Mouse (Mus musculus): ENCODE data around the gene Upk2. TPM values are rescaled to one million over a fixed set of nuclear protein-coding genes. Genes with fewer than 3 reads are reported as not detected.
"Not testable (repeated sequence)": the region's sequence is repeated elsewhere in the genome, so short reads cannot be mapped to it uniquely, and the experiment has no call there.

Upk2 gene
- polyA plus RNA-seq, 1 experiment from 2014 or later = not detected

DNA sequence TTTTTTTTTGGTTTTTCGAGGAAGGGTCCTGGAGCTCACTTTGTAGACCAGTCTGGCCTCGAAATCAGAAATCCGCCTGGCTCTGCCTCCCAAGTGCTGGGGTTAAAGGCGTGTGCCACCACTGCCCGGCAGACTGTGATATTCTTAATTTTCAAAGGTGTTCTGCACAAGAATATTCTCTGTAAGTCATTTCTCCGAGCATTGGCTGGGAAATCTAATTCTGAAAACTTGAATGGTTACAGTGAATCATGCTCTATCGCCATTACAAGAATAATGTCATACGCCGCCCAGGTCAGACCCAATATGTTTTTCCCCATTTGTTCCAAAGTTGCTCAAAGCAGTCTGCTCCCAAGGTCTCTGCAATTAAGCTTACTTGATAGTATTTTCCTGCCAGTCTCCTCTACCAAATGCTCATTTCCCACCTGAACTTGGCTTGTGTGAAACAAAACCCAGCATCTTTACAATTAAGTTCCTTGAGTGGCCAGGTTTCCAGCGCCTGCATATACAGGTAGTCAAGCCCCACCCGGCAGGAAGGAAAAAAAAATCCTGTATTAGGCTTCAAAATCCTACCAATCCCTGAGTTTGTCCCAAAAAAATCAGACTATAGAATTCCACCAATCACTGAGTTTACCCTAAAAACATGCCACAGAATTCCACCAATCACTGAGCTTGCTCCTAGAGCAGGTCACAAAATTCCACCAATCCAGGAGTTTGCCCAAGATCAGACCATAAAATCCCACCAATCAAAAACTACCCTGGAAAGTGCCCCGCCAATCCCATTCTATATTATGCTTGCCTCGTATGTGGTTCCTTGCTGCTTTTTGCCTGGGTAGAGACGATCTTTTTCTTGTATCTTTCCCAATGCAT lies 36.0 kb downstream of the Upk2 start, which contains the start of gene Ccdc84:
Ccdc84 (minus strand) TSS at position 51 of the 867 bp plus-strand sequence.
- 74% methylated on average over 14 of the region's 14 CpGs for WGBS
- no peak for ATAC-seq (ENCODE audit: extremely low read depth, insufficient number of reproducible peaks, low FRiP score, low TSS enrichment)

DNA sequence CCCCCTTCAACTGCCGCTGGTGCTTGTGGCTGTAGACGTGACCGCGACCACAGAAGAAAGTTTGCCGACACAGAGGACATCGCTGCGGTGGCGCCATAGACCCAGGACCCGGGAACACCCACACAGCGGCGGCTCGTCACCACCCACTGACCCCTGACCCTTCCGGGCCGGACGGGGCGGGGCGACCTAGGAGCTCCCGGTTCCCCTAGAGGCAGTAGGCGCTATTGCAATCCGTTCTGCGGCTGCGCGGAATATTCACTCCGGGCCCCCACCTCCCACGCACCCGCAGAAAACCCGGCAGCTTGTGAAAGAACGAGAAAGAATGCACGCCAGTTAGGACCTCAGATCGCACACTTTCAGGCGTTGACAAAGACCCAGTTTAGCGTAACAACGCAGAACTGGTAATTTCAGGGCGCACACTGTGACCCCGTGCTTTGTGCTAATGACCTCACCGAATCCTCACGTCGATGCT lies 36.8 kb downstream of the Upk2 start:
- H3K36me3 ChIP-seq = peaks cover 34% of the 10 kb centered on the region
- H3K27ac ChIP-seq (replicated peaks) = peak overlapping the region; percentile 70
- H3K9ac ChIP-seq = peak overlapping the region; percentile 95
- no peaks in the 10 kb centered on the region for H3K9me3 ChIP-seq
- H3K4me2 ChIP-seq = peak overlapping the region; percentile 97
- peak overlapping the region; percentile 94 for H3K4me3 ChIP-seq
- peaks cover 14% of the 10 kb centered on the region for H3K4me1 ChIP-seq
- under 1% methylated on average over 38 of the region's 38 CpGs for WGBS
- no peaks in the 10 kb centered on the region for H3K27me3 ChIP-seq (replicated peaks)
- ATAC-seq (ENCODE audit: extremely low read depth, insufficient number of reproducible peaks, low FRiP score, low TSS enrichment) = peak; percentile 90

More for the DNA sequence above, 36.0 kb downstream of the Upk2 start, which contains the start of gene Ccdc84:
- Histone ChIP-seq H3K9ac (peak within 1 kb of the TSS; percentile 95), H3K9me3 (no peaks in the 10 kb centered on the region), H3K27ac (replicated peaks) (peak within 1 kb of the TSS; percentile 70), H3K36me3 (peaks cover 25% of the 10 kb centered on the region), H3K27me3 (replicated peaks) (no peaks in the 10 kb centered on the region), H3K4me3 (peak within 1 kb of the TSS; percentile 94), H3K4me2 (peak within 1 kb of the TSS; percentile 97), H3K4me1 (peaks cover 14% of the 10 kb centered on the region)

DNA sequence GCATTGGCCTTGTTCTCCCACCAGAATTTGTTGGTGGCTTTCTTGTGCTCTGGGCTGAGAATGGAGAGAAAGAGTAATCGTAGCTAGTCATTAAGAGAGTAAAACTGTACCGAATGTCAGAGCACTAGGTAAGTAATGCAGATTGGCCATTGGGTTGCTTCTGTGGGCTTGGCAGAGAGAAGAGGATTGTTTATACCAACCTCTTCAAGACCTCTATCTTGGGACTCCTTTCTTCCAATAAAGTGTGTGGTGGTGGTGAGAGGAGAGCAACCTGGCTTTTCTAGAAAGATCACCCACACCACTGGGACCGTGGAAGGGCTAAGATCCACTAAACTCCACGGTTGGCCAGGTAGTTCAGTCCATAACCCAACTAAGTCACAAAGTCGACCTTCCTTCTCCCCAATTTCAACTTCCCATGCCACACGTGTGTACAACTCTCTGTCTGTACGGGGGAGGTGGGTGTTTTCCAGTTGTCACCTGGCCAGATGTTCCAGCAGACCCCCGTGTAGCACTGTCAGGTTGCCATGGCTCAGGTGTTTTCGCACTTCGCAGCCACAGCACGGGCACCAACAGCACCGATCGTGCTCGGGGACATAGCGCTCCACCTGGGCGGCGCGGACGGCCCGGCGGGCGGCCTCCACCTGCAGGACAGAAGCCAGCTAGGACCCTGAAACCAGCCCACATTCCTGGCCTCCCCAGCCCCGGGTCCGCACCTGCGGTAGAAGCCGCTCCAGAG lies 37.5 kb downstream of the Upk2 start:
- WGBS = 6% methylated on average over 26 of the region's 26 CpGs
- ATAC-seq (ENCODE audit: extremely low read depth, insufficient number of reproducible peaks, low FRiP score, low TSS enrichment) = peak; percentile 51

DNA sequence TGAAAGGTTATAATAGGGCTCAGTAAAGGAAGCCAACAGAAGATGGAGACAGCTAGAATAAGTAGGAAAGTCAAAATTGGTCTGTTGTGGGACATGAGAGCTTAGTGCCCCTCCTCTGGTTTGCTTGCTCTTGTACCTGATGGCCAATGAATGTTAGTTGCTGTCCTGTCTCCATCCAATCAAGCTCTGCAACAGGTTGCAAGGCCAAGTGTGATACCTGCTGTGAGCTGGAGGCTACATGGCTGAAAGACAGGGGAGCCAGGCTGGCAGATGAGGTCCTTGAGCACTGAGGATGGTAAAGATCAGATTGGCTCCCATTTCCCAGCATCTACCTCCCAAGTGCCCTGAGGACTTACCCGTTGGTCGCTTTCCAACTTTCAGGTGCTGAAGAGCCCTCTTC lies 42.0 kb downstream of the Upk2 start:
- Histone ChIP-seq H3K4me1 (peaks cover 26% of the 10 kb centered on the region), H3K4me2 (no peak overlapping the region), H3K27ac (replicated peaks) (no peak overlapping the region), H3K4me3 (no peak overlapping the region), H3K36me3 (peaks cover 76% of the 10 kb centered on the region), H3K9me3 (no peaks in the 10 kb centered on the region), H3K27me3 (replicated peaks) (no peaks in the 10 kb centered on the region), H3K9ac (no peak overlapping the region)
- no peak for ATAC-seq (ENCODE audit: extremely low read depth, insufficient number of reproducible peaks, low FRiP score, low TSS enrichment)
- WGBS = 71% methylated on average over 2 of the region's 2 CpGs

More for the DNA sequence above, 37.5 kb downstream of the Upk2 start:
- peaks cover 14% of the 10 kb centered on the region for H3K4me1 ChIP-seq
- peak overlapping the region; percentile 95 for H3K9ac ChIP-seq
- no peaks in the 10 kb centered on the region for H3K27me3 ChIP-seq (replicated peaks)
- H3K4me3 ChIP-seq = peak overlapping the region; percentile 94
- H3K4me2 ChIP-seq = peak overlapping the region; percentile 97
- H3K27ac ChIP-seq (replicated peaks) = peak overlapping the region; percentile 70
- H3K9me3 ChIP-seq = no peaks in the 10 kb centered on the region
- H3K36me3 ChIP-seq = peaks cover 40% of the 10 kb centered on the region

DNA sequence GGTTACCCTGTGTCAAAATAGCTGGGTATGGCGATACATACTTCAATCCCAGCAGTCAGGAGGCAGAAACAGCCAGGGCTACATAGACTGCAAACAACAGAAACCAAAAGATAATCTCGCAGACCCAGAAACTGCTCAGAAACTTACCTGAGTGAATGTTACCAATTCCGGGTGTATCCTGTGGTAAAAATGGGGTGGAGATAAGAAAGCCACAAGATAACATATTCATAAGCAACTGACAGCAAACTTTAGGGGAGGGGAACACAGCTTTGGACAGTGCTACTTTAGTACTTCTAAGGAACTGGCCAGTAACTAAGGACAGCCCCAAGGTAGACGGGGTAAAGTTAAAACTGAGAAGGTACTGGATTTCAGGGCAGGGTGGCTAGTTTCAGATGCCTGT lies 42.5 kb downstream of the Upk2 start:
- no peak overlapping the region for H3K4me2 ChIP-seq
- no peak overlapping the region for H3K9ac ChIP-seq
- no peaks in the 10 kb centered on the region for H3K9me3 ChIP-seq
- H3K4me3 ChIP-seq = no peak overlapping the region
- 71% methylated on average over 4 of the region's 4 CpGs for WGBS
- H3K27ac ChIP-seq (replicated peaks) = no peak overlapping the region
- peaks cover 24% of the 10 kb centered on the region for H3K4me1 ChIP-seq
- ATAC-seq (ENCODE audit: extremely low read depth, insufficient number of reproducible peaks, low FRiP score, low TSS enrichment) = no peak
- peaks cover 76% of the 10 kb centered on the region for H3K36me3 ChIP-seq
- H3K27me3 ChIP-seq (replicated peaks) = no peaks in the 10 kb centered on the region

DNA sequence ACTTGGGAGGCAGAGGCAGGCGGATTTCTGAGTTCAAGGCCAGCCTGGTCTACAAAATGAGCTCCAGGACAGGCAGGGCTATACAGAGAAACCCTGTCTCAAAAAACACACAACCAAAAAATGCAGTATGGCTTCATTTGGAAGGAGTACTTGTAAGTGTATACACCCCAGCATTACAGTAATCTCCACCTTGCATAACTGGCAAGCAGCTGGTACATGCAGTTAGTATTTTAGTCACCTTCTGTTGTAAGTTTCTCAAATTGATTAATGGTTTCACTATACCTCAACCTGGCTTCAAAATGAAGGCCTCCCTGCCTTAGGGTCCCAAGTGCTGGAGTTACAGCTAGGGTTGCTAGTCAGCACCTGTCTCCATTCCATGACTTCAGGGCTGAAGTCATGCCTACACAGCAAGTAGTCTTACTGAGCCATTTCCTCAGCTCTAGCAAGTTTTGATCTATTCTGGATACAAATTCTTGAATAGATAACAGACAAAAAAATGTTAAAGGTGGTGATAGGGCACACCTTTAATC lies 43.1 kb downstream of the Upk2 start:
- peaks cover 76% of the 10 kb centered on the region for H3K36me3 ChIP-seq
- no peak overlapping the region for H3K9ac ChIP-seq
- H3K4me1 ChIP-seq = peaks cover 20% of the 10 kb centered on the region
- no peak for ATAC-seq (ENCODE audit: extremely low read depth, insufficient number of reproducible peaks, low FRiP score, low TSS enrichment)
- no peaks in the 10 kb centered on the region for H3K9me3 ChIP-seq
- no peaks in the 10 kb centered on the region for H3K27me3 ChIP-seq (replicated peaks)
- H3K4me3 ChIP-seq = no peak overlapping the region
- 77% methylated on average over 1 of the region's 1 CpGs for WGBS
- H3K4me2 ChIP-seq = no peak overlapping the region
- H3K27ac ChIP-seq (replicated peaks) = no peak overlapping the region

DNA sequence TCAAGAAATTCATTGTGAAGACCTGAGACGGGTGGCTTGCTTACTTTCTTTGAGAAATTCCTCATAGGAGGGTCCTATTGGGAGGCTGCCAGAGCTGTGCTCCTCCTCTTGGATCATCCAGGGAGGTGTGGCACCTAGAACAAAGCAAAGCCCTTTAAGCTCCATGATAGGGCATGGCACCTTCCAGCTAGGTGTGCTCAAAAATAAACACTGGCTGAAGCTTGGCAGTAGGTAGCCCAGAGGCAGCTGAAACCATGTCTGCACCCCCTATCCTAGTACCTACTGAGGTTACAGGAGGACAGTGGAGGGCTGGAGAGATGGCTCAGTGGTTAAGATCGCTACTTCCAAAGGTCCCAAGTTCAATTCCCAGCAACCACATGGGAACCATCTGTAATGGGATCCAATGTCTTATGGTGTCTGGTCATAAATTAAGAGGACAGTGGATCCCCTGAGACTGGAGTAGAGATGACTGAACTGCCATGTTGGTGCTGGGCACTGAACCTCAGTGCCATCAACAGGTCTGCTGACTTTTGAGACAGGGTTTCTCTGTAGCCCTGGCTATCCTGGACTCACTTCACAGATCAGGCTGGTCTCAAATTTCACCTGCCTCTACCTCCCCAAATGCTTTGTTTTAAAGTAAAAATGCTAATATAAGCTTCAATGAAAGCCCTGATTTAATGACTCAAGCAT lies 44.0 kb downstream of the Upk2 start:
- Histone ChIP-seq H3K27me3 (replicated peaks) (no peaks in the 10 kb centered on the region), H3K4me3 (no peak overlapping the region), H3K9ac (no peak overlapping the region), H3K4me1 (peaks cover 24% of the 10 kb centered on the region), H3K27ac (replicated peaks) (no peak overlapping the region), H3K9me3 (no peaks in the 10 kb centered on the region), H3K36me3 (peaks cover 70% of the 10 kb centered on the region), H3K4me2 (no peak overlapping the region)
- ATAC-seq (ENCODE audit: extremely low read depth, insufficient number of reproducible peaks, low FRiP score, low TSS enrichment) = no peak
- 83% methylated on average over 2 of the region's 2 CpGs for WGBS

DNA sequence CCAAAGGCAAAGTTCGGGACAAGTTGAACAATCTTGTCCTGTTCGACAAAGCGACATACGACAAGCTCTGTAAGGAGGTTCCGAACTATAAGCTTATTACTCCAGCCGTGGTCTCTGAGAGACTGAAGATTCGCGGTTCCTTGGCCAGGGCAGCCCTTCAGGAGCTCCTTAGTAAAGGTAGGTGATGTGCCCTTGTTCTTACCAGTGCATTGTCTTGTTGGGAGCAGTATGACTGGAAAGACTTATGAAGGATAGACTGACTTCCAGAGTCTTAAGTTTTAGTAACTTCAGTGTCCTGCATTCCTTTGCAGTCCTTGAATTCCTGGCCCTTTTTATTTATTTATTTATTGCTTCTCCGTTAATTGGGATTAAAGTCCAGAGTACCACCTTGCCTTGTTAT lies 46.1 kb downstream of the Upk2 start:
- peak overlapping the region; percentile 88 for H3K4me2 ChIP-seq
- peaks cover 73% of the 10 kb centered on the region for H3K36me3 ChIP-seq
- not testable (repeated sequence) for H3K27me3 ChIP-seq (replicated peaks); H3K27ac ChIP-seq (replicated peaks); H3K9me3 ChIP-seq; ATAC-seq (ENCODE audit: extremely low read depth, insufficient number of reproducible peaks, low FRiP score, low TSS enrichment)
- peak overlapping the region; percentile 94 for H3K4me3 ChIP-seq
- 71% methylated on average over 9 of the region's 9 CpGs for WGBS
- H3K4me1 ChIP-seq = peaks cover 30% of the 10 kb centered on the region
- peak overlapping the region; percentile 95 for H3K9ac ChIP-seq

DNA sequence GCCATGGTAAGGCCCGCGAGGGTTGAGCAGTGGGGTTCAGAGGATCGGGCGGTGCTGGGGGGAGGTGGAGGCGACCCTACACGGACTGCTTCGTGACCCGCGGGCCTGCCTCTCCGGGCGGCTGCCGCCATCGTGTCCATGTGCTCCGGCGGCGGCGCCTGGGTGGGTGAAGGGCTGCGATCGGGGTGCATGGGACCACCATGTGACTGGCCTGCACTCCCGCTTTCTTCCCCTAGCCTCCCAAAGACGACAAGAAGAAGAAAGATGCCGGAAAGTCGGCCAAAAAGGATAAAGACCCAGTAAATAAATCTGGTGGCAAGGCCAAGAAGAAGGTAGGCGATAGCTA lies 47.1 kb downstream of the Upk2 start:
- peak overlapping the region; percentile 95 for H3K9ac ChIP-seq
- peak overlapping the region; percentile 94 for H3K4me3 ChIP-seq
- peak overlapping the region; percentile 88 for H3K4me2 ChIP-seq
- H3K4me1 ChIP-seq = peaks cover 30% of the 10 kb centered on the region
- under 1% methylated on average over 24 of the region's 24 CpGs for WGBS
- no peaks in the 10 kb centered on the region for H3K9me3 ChIP-seq
- peaks cover 73% of the 10 kb centered on the region for H3K36me3 ChIP-seq
- ATAC-seq (ENCODE audit: extremely low read depth, insufficient number of reproducible peaks, low FRiP score, low TSS enrichment) = no peak
- no peaks in the 10 kb centered on the region for H3K27me3 ChIP-seq (replicated peaks)
- peak overlapping the region; percentile 90 for H3K27ac ChIP-seq (replicated peaks)

DNA sequence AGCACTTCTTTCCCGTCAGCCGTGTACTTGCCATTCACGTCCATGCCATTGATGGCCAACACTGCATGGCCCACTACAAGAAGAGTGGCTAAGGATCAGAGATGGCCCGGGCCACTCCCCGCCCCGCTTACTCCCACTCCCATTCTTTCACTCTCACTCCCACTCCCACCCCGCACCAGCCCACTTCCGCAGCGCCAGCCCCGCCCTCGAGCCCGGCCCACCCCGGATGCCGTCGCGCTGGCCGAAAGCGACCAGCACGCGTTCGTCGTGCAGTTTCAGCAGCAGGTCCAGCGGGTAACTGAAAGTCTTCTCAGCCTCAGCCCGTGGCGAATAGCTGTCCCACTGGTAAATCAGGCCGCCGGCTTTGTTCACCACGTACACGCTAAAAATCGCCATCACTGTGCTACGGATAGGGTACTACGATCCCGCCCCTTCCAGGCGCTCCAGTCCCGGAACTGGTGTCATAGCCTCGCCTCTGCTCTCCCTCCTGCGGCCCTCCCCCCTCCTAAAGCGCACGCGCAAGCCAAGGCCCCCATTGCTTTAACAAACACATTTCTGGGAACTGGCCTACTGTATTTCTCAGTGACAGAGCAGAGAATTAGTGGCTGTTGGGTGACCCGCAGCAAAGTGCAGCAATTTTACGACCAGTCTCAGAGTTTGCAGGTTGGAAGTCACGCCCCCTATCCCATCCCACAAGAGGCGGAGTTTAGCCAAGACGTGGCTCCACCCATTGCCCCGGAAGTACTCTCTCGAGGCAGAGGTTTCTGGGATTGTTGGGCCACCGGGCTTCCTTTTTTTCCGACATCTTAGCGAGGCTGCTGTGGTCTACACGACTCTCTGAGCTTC lies 47.6 kb downstream of the Upk2 start, which contains the start of the genes Rps25 and Trappc4:
Rps25 (plus strand) TSS at position 234 of the 846 bp plus-strand sequence.
Trappc4 (minus strand) TSS at position 695 of the 846 bp plus-strand sequence.
- Histone ChIP-seq H3K9ac (peak within 1 kb of the TSS; percentile 95), H3K4me1 (peaks cover 30% of the 10 kb centered on the region), H3K36me3 (peaks cover 73% of the 10 kb centered on the region), H3K9me3 (no peaks in the 10 kb centered on the region), H3K27ac (replicated peaks) (peak within 1 kb of the TSS; percentile 90), H3K4me2 (peak within 1 kb of the TSS; percentile 88), H3K4me3 (peak within 1 kb of the TSS; percentile 94), H3K27me3 (replicated peaks) (no peaks in the 10 kb centered on the region)
- under 1% methylated on average over 51 of the region's 51 CpGs for WGBS
- peak; percentile 93 for ATAC-seq (ENCODE audit: extremely low read depth, insufficient number of reproducible peaks, low FRiP score, low TSS enrichment)
